Mouse (Mus musculus) liver, embryonic 16.5 days (tissue): ENCODE measurements around the gene Sdhb. TPM values are rescaled to one million over a fixed set of nuclear protein-coding genes. Genes with fewer than 3 reads are reported as not detected.

Experiments
- ATAC-seq: fragments of 200-750 bp; cut with Nextera tagmentation; 2 replicates; pipeline ENCODE4 v1.8.0; 2017; ENCODE audit warnings: low read depth, mild to moderate bottlenecking, moderate number of reproducible peaks, moderate library complexity
- H3K27ac ChIP-seq: fragments of 300-500 bp; sonication (generic); 2 replicates; pipeline ENCODE4 v1.5.1; 2014; ENCODE audit warnings: mild to moderate bottlenecking, low read length
- H3K27me3 ChIP-seq: fragments of 300-500 bp; sonication (generic); 2 replicates; pipeline ENCODE4 v1.6.1; 2014; ENCODE audit warnings: low read depth, low read length, mixed read lengths; ENCODE audit not compliant: control insufficient read depth, insufficient read depth
- H3K36me3 ChIP-seq: fragments of 300-500 bp; sonication (generic); 2 replicates; pipeline ENCODE4 v1.6.1; 2014; ENCODE audit warnings: mild to moderate bottlenecking; ENCODE audit not compliant: control insufficient read depth, insufficient read depth
- H3K4me1 ChIP-seq: fragments of 300-500 bp; sonication (generic); 2 replicates; pipeline ENCODE4 v1.6.1; 2014; ENCODE audit warnings: low read depth, low read length, mixed read lengths; ENCODE audit not compliant: control insufficient read depth
- H3K4me2 ChIP-seq: fragments of 300-500 bp; sonication (generic); 2 replicates; pipeline ENCODE4 v1.6.1; 2014; ENCODE audit warnings: low read depth, low read length, mixed read lengths
- H3K4me3 ChIP-seq: fragments of 300-500 bp; sonication (generic); 2 replicates; pipeline ENCODE4 v1.5.1; 2014; ENCODE audit warnings: low read depth, mild to moderate bottlenecking, low read length
- H3K9ac ChIP-seq: fragments of 300-500 bp; sonication (generic); 2 replicates; pipeline ENCODE4 v1.6.1; 2014; ENCODE audit warnings: low read depth, low read length
- H3K9me3 ChIP-seq: fragments of 300-500 bp; sonication (generic); replicated peaks from 2 replicates; pipeline ENCODE4 v1.6.1; 2016; ENCODE audit warnings: low read length; ENCODE audit not compliant: control insufficient read depth
- WGBS: fragments of 180-500 bp; shearing (Covaris S2); extraction: QIAGEN DNeasy Blood & Tissue Kit; methylation state at CpG from one replicate; pipeline ENCODE4 v1.1.7; 2014; ENCODE audit not compliant: insufficient replicate concordance; 5-methylcytosine and 5-hydroxymethylcytosine counted together
- polyA plus RNA-seq: library from polyadenylated mRNA; unstranded; fragments of >200 nt; fragmentation: Nextera tagmentation; extraction: Ambion mirVana; gene quantifications from 2 replicates; pipeline ENCODE4 v1.2.1, GENCODE M21; 2015

Gene Sdhb
- polyA plus RNA-seq, 1 experiment from 2014 or later, result 190 TPM

DNA sequence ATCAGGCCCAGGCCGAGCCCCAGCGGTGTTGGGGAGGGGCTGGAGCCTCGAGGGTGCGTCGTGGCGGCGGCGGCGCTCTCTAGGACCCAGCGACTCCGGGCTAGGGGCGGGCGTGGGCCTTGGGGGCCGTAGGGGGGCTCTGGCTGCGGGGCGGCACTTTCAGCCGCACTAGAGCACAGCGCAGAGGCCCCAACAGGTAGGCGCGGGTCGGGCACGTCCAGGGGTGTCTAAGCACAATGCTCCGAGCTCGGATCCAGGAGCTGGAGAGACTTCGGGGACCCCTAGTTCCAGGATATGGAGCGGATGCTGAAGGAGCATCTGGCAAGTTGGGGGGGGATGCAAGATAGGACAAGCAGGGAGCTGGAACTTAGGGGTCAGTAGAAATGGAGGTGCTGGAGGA is 49.5 kb downstream of the Sdhb start:
- Histone ChIP-seq H3K9me3 (no peaks in the 10 kb centered on the region), H3K4me1 (peaks cover 14% of the 10 kb centered on the region), H3K36me3 (peaks cover 4% of the 10 kb centered on the region; the same call in 1 of the 2 replicates), H3K4me2 (peak overlapping the region; percentile 46), H3K27ac (no peak overlapping the region), H3K9ac (peak overlapping the region; percentile 20; the same call in 1 of the 2 replicates), H3K27me3 (peaks cover 22% of the 10 kb centered on the region), H3K4me3 (peak overlapping the region; percentile 44)
- no peak for ATAC-seq
- WGBS, result 4% methylated on average over 26 of the region's 26 CpGs

DNA sequence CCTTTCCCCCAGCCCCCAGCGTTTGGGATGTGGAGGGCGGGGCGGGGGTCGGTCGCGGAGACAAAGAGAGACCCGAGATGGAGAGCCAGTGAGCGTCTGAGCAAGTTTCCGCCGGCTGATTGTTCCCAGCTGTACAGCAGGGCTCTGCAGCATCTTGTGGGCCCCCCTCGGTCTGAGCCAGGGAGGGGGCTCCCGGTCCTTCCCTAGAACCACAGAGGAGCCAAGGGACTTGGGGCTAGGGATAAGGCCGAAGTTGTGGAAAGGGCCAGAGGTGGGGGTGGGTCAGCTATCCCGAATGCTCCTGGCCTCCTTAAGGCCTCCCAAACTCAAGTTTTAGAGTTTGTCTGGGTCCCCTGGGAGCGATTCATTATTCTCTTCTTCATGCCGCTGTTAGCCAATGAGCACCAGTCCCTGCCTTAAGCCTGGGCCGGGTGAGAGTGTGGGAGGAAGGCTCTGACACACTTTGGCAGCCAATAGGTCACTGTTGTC is 50.0 kb downstream of the Sdhb start:
- H3K27me3 ChIP-seq, result peaks cover 22% of the 10 kb centered on the region
- H3K36me3 ChIP-seq, result peaks cover 4% of the 10 kb centered on the region; the same call in 1 of the 2 replicates
- no peak overlapping the region for H3K27ac ChIP-seq
- no peak for ATAC-seq
- 11% methylated on average over 17 of the region's 17 CpGs for WGBS
- H3K9ac ChIP-seq, result no peak overlapping the region; the same call in 1 of the 2 replicates
- H3K4me1 ChIP-seq, result peaks cover 14% of the 10 kb centered on the region
- peak overlapping the region; percentile 46 for H3K4me2 ChIP-seq
- H3K4me3 ChIP-seq, result peak overlapping the region; percentile 44
- no peaks in the 10 kb centered on the region for H3K9me3 ChIP-seq

DNA sequence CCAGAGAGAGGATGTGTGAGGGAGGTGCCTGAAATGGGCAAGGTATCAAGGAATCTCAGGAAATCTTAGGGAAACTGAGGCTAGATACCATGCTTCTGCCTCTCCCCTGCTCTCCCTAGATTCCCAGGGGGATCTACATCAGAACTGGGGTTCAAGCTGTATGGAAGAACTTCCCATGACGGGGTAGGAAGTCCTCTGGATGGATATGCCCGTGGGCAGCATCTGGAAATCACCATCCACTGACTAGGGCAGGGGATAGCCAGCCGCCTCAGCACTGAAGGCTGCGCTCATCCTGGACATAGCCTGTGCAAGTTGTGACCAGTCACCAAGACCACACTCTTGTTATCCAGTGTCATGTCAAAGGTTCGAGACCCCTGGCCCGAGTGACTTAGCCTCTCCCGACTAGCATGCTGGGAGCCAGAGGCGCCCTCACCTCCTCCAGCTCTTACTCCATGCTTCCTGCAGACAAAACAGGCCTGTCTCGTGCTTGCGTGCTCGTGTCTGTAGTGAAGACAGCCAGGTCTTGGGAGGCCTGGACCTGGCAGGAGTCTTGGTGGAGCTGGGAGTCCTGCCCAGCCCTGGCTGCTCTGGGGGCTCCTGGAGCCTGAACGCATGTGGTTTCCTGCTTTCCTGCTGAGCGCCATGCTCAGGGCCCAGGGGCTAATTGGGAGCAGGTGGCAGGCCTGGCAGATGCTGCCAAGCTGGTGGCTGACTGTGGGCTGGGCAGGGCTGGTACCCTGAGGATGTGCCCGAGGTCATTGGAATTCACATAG is 50.7 kb downstream of the Sdhb start:
- H3K36me3 ChIP-seq, result peaks cover 3% of the 10 kb centered on the region; the same call in 1 of the 2 replicates
- H3K4me2 ChIP-seq, result no peak overlapping the region
- no peaks in the 10 kb centered on the region for H3K9me3 ChIP-seq
- no peak for ATAC-seq
- no peak overlapping the region for H3K9ac ChIP-seq
- 62% methylated on average over 14 of the region's 14 CpGs for WGBS
- peaks cover 22% of the 10 kb centered on the region for H3K27me3 ChIP-seq
- H3K4me1 ChIP-seq, result peaks cover 14% of the 10 kb centered on the region
- no peak overlapping the region for H3K27ac ChIP-seq
- no peak overlapping the region for H3K4me3 ChIP-seq

GRCm38 (mm10) chr4:141012558-141012957 is 51.6 kb downstream of the Sdhb start:
- no peak overlapping the region for H3K4me3 ChIP-seq

GRCm38 (mm10) chr4:141014114-141014513 is 53.1 kb downstream of the Sdhb start:
- ATAC-seq, result no peak

More at GRCm38 (mm10) chr4:141012558-141012957, 51.6 kb downstream of the Sdhb start:
- Histone ChIP-seq H3K27me3 (peaks cover 22% of the 10 kb centered on the region), H3K9me3 (no peaks in the 10 kb centered on the region), H3K36me3 (no peaks in the 10 kb centered on the region), H3K4me1 (peaks cover 14% of the 10 kb centered on the region), H3K27ac (no peak overlapping the region), H3K4me2 (no peak overlapping the region), H3K9ac (no peak overlapping the region)
- no peak for ATAC-seq
- WGBS, result 70% methylated on average over 10 of the region's 10 CpGs

DNA sequence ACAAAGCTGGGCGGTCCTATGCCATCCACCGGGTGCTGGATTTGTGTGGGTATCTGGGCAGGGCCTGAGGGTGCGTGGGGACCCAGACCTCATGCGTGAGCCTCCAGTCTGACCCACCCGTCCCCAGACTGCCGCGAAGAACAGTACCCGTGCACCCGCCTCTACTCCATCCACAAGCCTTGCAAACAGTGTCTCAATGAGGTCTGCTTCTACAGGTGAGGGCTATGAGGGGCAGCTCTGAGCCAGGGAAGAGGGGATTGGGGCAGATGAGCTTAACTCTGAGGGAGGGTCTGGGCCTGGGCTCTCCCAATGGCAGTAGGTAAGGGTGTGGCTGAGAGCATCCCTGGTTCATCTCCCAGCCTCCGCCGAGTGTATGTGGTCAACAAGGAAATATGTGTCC is 53.9 kb downstream of the Sdhb start:
- H3K27ac ChIP-seq, result no peak overlapping the region
- peaks cover 22% of the 10 kb centered on the region for H3K27me3 ChIP-seq
- no peaks in the 10 kb centered on the region for H3K9me3 ChIP-seq
- H3K4me1 ChIP-seq, result peaks cover 4% of the 10 kb centered on the region
- no peak overlapping the region for H3K4me3 ChIP-seq
- no peak overlapping the region for H3K4me2 ChIP-seq
- H3K9ac ChIP-seq, result no peak overlapping the region
- H3K36me3 ChIP-seq, result no peaks in the 10 kb centered on the region
- ATAC-seq, result no peak
- WGBS, result 82% methylated on average over 11 of the region's 11 CpGs

More at GRCm38 (mm10) chr4:141014114-141014513, 53.1 kb downstream of the Sdhb start:
- no peak overlapping the region for H3K9ac ChIP-seq
- H3K4me2 ChIP-seq, result no peak overlapping the region
- peaks cover 4% of the 10 kb centered on the region for H3K4me1 ChIP-seq
- WGBS, result 58% methylated on average over 8 of the region's 8 CpGs
- no peak overlapping the region for H3K4me3 ChIP-seq
- H3K27ac ChIP-seq, result no peak overlapping the region
- H3K27me3 ChIP-seq, result peaks cover 22% of the 10 kb centered on the region
- no peaks in the 10 kb centered on the region for H3K9me3 ChIP-seq
- no peaks in the 10 kb centered on the region for H3K36me3 ChIP-seq

- ATAC-seq, result no peak
- Histone ChIP-seq H3K4me2 (no peak overlapping the region), H3K27me3 (peaks cover 17% of the 10 kb centered on the region), H3K27ac (no peak overlapping the region), H3K36me3 (no peaks in the 10 kb centered on the region), H3K4me1 (peaks cover 4% of the 10 kb centered on the region), H3K9ac (no peak overlapping the region), H3K9me3 (no peaks in the 10 kb centered on the region), H3K4me3 (no peak overlapping the region)
- WGBS, result 47% methylated on average over 7 of the region's 7 CpGs
These were observed 54.4 kb downstream of the Sdhb start for GRCm38 (mm10) chr4:141015356-141015755.

- no peak overlapping the region for H3K9ac ChIP-seq
- no peak overlapping the region for H3K4me3 ChIP-seq
- H3K4me2 ChIP-seq, result no peak overlapping the region
- no peaks in the 10 kb centered on the region for H3K9me3 ChIP-seq
- no peaks in the 10 kb centered on the region for H3K36me3 ChIP-seq
- WGBS, result 56% methylated on average over 9 of the region's 9 CpGs
- H3K27ac ChIP-seq, result no peak overlapping the region
- H3K27me3 ChIP-seq, result peaks cover 7% of the 10 kb centered on the region
- no peaks in the 10 kb centered on the region for H3K4me1 ChIP-seq
- no peak for ATAC-seq
These were observed 55.3 kb downstream of the Sdhb start for GRCm38 (mm10) chr4:141016311-141016710.
